Mouse (Mus musculus): ENCODE results near the gene Dusp16. TPM values are rescaled to one million over a fixed set of nuclear protein-coding genes. Genes with fewer than 3 reads are reported as not detected.

The Dusp16 gene
- polyA plus RNA-seq, 1 experiment from 2014 or later, result 13.9 TPM

- Histone ChIP-seq H3K9ac (no peak overlapping the region), H3K4me3 (replicated peaks) (no peak overlapping the region), H3K36me3 (no peaks in the 10 kb centered on the region), H3K27ac (no peak overlapping the region), H3K9me3 (no peaks in the 10 kb centered on the region), H3K4me2 (replicated peaks) (no peak overlapping the region), H3K4me1 (replicated peaks) (no peaks in the 10 kb centered on the region), H3K27me3 (replicated peaks) (no peaks in the 10 kb centered on the region)
- no peak for ATAC-seq
- 87% methylated on average over 4 of the region's 4 CpGs for WGBS
Observed at GRCm38 (mm10) chr6:134703053-134703690, 89.3 kb downstream of the Dusp16 start.

- no peaks in the 10 kb centered on the region for H3K9me3 ChIP-seq
- ATAC-seq, result no peak
- no peak overlapping the region for H3K4me3 ChIP-seq (replicated peaks)
- WGBS, result 98% methylated on average over 7 of the region's 7 CpGs
- no peak overlapping the region for H3K9ac ChIP-seq
- no peak overlapping the region for H3K4me2 ChIP-seq (replicated peaks)
- no peaks in the 10 kb centered on the region for H3K36me3 ChIP-seq
- H3K27me3 ChIP-seq (replicated peaks), result no peaks in the 10 kb centered on the region
- no peak overlapping the region for H3K27ac ChIP-seq
- no peaks in the 10 kb centered on the region for H3K4me1 ChIP-seq (replicated peaks)
Observed at GRCm38 (mm10) chr6:134702184-134702583, 90.2 kb downstream of the Dusp16 start.

GRCm38 (mm10) chr6:134701211-134701602 lies 91.2 kb downstream of the Dusp16 start:
- Histone ChIP-seq H3K9ac (no peak overlapping the region), H3K27ac (no peak overlapping the region), H3K36me3 (no peaks in the 10 kb centered on the region), H3K4me2 (replicated peaks) (no peak overlapping the region), H3K4me3 (replicated peaks) (no peak overlapping the region), H3K27me3 (replicated peaks) (no peaks in the 10 kb centered on the region), H3K4me1 (replicated peaks) (no peaks in the 10 kb centered on the region), H3K9me3 (no peaks in the 10 kb centered on the region)
- ATAC-seq, result no peak
- 74% methylated on average over 6 of the region's 6 CpGs for WGBS

GRCm38 (mm10) chr6:134700451-134701210 lies 91.8 kb downstream of the Dusp16 start:
- ATAC-seq, result peak; percentile 92
- no peak overlapping the region for H3K4me2 ChIP-seq (replicated peaks)
- no peak overlapping the region for H3K27ac ChIP-seq
- H3K9me3 ChIP-seq, result no peaks in the 10 kb centered on the region
- no peaks in the 10 kb centered on the region for H3K4me1 ChIP-seq (replicated peaks)
- WGBS, result 55% methylated on average over 8 of the region's 8 CpGs
- H3K9ac ChIP-seq, result no peak overlapping the region
- H3K4me3 ChIP-seq (replicated peaks), result no peak overlapping the region
- no peaks in the 10 kb centered on the region for H3K36me3 ChIP-seq
- H3K27me3 ChIP-seq (replicated peaks), result no peaks in the 10 kb centered on the region

- Histone ChIP-seq H3K4me3 (replicated peaks) (no peak overlapping the region), H3K4me2 (replicated peaks) (no peak overlapping the region), H3K27ac (no peak overlapping the region), H3K27me3 (replicated peaks) (no peaks in the 10 kb centered on the region), H3K36me3 (no peaks in the 10 kb centered on the region), H3K9ac (no peak overlapping the region), H3K4me1 (replicated peaks) (no peaks in the 10 kb centered on the region), H3K9me3 (no peaks in the 10 kb centered on the region)
- WGBS, result 93% methylated on average over 5 of the region's 5 CpGs
- ATAC-seq, result no peak
Observed at GRCm38 (mm10) chr6:134698243-134698642, 94.2 kb downstream of the Dusp16 start.

- H3K4me1 ChIP-seq (replicated peaks), result no peaks in the 10 kb centered on the region
- whole genome bisulfite sequencing, result 72% methylated on average over 2 of the region's 2 CpGs
Observed at GRCm38 (mm10) chr6:134696554-134696953, 95.9 kb downstream of the Dusp16 start.

GRCm38 (mm10) chr6:134696146-134696545 lies 96.3 kb downstream of the Dusp16 start:
- Histone ChIP-seq H3K9me3 (no peaks in the 10 kb centered on the region), H3K4me2 (replicated peaks) (no peak overlapping the region), H3K36me3 (no peaks in the 10 kb centered on the region), H3K27ac (no peak overlapping the region), H3K4me1 (replicated peaks) (no peaks in the 10 kb centered on the region), H3K4me3 (replicated peaks) (no peak overlapping the region), H3K9ac (no peak overlapping the region), H3K27me3 (replicated peaks) (no peaks in the 10 kb centered on the region)
- no peak for ATAC-seq
- WGBS, result 63% methylated on average over 4 of the region's 4 CpGs

More at GRCm38 (mm10) chr6:134696554-134696953, 95.9 kb downstream of the Dusp16 start:
- ATAC-seq, result no peak
- H3K9ac ChIP-seq, result no peak overlapping the region
- H3K9me3 ChIP-seq, result no peaks in the 10 kb centered on the region
- H3K4me2 ChIP-seq (replicated peaks), result no peak overlapping the region
- no peaks in the 10 kb centered on the region for H3K36me3 ChIP-seq
- no peak overlapping the region for H3K27ac ChIP-seq
- no peaks in the 10 kb centered on the region for H3K27me3 ChIP-seq (replicated peaks)
- no peak overlapping the region for H3K4me3 ChIP-seq (replicated peaks)

- Histone ChIP-seq H3K9ac (no peak overlapping the region), H3K36me3 (no peaks in the 10 kb centered on the region), H3K27ac (no peak overlapping the region), H3K9me3 (no peaks in the 10 kb centered on the region), H3K4me1 (replicated peaks) (no peaks in the 10 kb centered on the region), H3K27me3 (replicated peaks) (no peaks in the 10 kb centered on the region), H3K4me2 (replicated peaks) (no peak overlapping the region), H3K4me3 (replicated peaks) (no peak overlapping the region)
- no peak for ATAC-seq
- 60% methylated on average over 3 of the region's 3 CpGs for WGBS
Observed at GRCm38 (mm10) chr6:134695625-134696024, 96.8 kb downstream of the Dusp16 start.

- ATAC-seq, result peak; percentile 17; the same call in 1 of the 2 replicates
- H3K36me3 ChIP-seq, result no peaks in the 10 kb centered on the region
- WGBS, result 94% methylated on average over 3 of the region's 3 CpGs
Observed at GRCm38 (mm10) chr6:134694988-134695387, 97.4 kb downstream of the Dusp16 start.

GRCm38 (mm10) chr6:134694498-134694897 lies 97.9 kb downstream of the Dusp16 start:
- 83% methylated on average over 6 of the region's 6 CpGs for WGBS
- H3K4me2 ChIP-seq (replicated peaks), result no peak overlapping the region
- H3K27me3 ChIP-seq (replicated peaks), result no peaks in the 10 kb centered on the region
- no peaks in the 10 kb centered on the region for H3K9me3 ChIP-seq
- no peaks in the 10 kb centered on the region for H3K4me1 ChIP-seq (replicated peaks)
- H3K27ac ChIP-seq, result no peak overlapping the region
- H3K9ac ChIP-seq, result no peak overlapping the region
- ATAC-seq, result no peak
- H3K36me3 ChIP-seq, result no peaks in the 10 kb centered on the region
- H3K4me3 ChIP-seq (replicated peaks), result no peak overlapping the region

More at GRCm38 (mm10) chr6:134694988-134695387, 97.4 kb downstream of the Dusp16 start:
- Histone ChIP-seq H3K9me3 (no peaks in the 10 kb centered on the region), H3K4me1 (replicated peaks) (no peaks in the 10 kb centered on the region), H3K4me2 (replicated peaks) (no peak overlapping the region), H3K9ac (no peak overlapping the region), H3K27me3 (replicated peaks) (no peaks in the 10 kb centered on the region), H3K4me3 (replicated peaks) (no peak overlapping the region), H3K27ac (no peak overlapping the region)

- H3K9me3 ChIP-seq, result no peaks in the 10 kb centered on the region
- ATAC-seq, result no peak
Observed at GRCm38 (mm10) chr6:134685515-134685914, 106.9 kb downstream of the Dusp16 start.

GRCm38 (mm10) chr6:134685040-134685439 lies 107.4 kb downstream of the Dusp16 start:
- H3K4me2 ChIP-seq (replicated peaks), result no peak overlapping the region
- H3K4me1 ChIP-seq (replicated peaks), result no peaks in the 10 kb centered on the region
- 65% methylated on average over 2 of the region's 2 CpGs for WGBS
- H3K27ac ChIP-seq, result no peak overlapping the region
- H3K27me3 ChIP-seq (replicated peaks), result no peaks in the 10 kb centered on the region
- no peak overlapping the region for H3K9ac ChIP-seq
- H3K9me3 ChIP-seq, result no peaks in the 10 kb centered on the region
- no peaks in the 10 kb centered on the region for H3K36me3 ChIP-seq
- H3K4me3 ChIP-seq (replicated peaks), result no peak overlapping the region
- ATAC-seq, result no peak

More at GRCm38 (mm10) chr6:134685515-134685914, 106.9 kb downstream of the Dusp16 start:
- no peak overlapping the region for H3K4me3 ChIP-seq (replicated peaks)
- 89% methylated on average over 6 of the region's 6 CpGs for WGBS
- no peak overlapping the region for H3K4me2 ChIP-seq (replicated peaks)
- H3K4me1 ChIP-seq (replicated peaks), result no peaks in the 10 kb centered on the region
- H3K27me3 ChIP-seq (replicated peaks), result no peaks in the 10 kb centered on the region
- H3K36me3 ChIP-seq, result no peaks in the 10 kb centered on the region
- no peak overlapping the region for H3K9ac ChIP-seq
- H3K27ac ChIP-seq, result no peak overlapping the region
